Mouse (Mus musculus) embryonic fibroblast, embryonic 13.5 days (primary cell): ENCODE measurements around the gene Rbfox3.

Experiments used
- CTCF ChIP-seq: IDR thresholded peaks from 2 replicates; pipeline ENCODE4 v1.5.1; 2011; ENCODE audit warnings: mild to moderate bottlenecking, control low read depth, low read length, moderate library complexity, borderline replicate concordance; ENCODE audit not compliant: insufficient read depth
- POLR2A ChIP-seq: IDR thresholded peaks from 2 replicates; pipeline ENCODE4 v1.6.1; 2011; ENCODE audit warnings: low read depth, mild to moderate bottlenecking, control low read depth, low read length, moderate library complexity

GRCm38 (mm10) chr11:118476396-118477373 lies 434.7 kb downstream of the Rbfox3 start, which contains the start of gene Engase:
- TF ChIP-seq POLR2A (peak; percentile 76), CTCF (no peak)
